Mouse (Mus musculus): ENCODE results near the gene Xlr5c. TPM values are rescaled to one million over a fixed set of nuclear protein-coding genes. Genes with fewer than 3 reads are reported as not detected.

The Xlr5c gene
- total RNA-seq (2023), result not detected

GRCm38 (mm10) chrX:73292876-73293275, at the start of gene Xlr5c, which contains the start of gene Xlr5a:
TSS of gene Xlr5c (minus strand) at chrX:73292976.
TSS of gene Xlr5a (minus strand) at chrX:73292976.

GRCm38 (mm10) chrX:73342483-73342895, 49.7 kb upstream of the Xlr5c start, which contains the start of gene Zfp275:
TSS of gene Zfp275 (plus strand) at chrX:73342621.

GRCm38 (mm10) chrX:73336740-73337139, 44.0 kb upstream of the Xlr5c start, which contains the start of gene Gm45015:
TSS of gene Gm45015 (minus strand) at chrX:73336840.

GRCm38 (mm10) chrX:73265270-73265669, 27.5 kb downstream of the Xlr5c start, which contains the start of gene Xlr3c:
TSS of gene Xlr3c (minus strand) at chrX:73265390.

GRCm38 (mm10) chrX:73242821-73243325, 49.9 kb downstream of the Xlr5c start, which contains the start of gene Xlr4c:
TSS of gene Xlr4c (minus strand) at chrX:73243130.

Other genes with a start within 250 kb of the Xlr5c start
- gene Pnma3, start 228.2 kb downstream of the Xlr5c start, total RNA-seq (2023), result not detected
- 1 to 10 TPM; 2.9 to 5.5 TPM for gene Xlr4a, start 210.5 kb downstream of the Xlr5c start, total RNA-seq (2023)
- gene Xlr3a, start 195.9 kb downstream of the Xlr5c start, total RNA-seq (2023), result not detected
- not detected for gene Gm14685, start 175.9 kb downstream of the Xlr5c start, total RNA-seq (2023)
- not detected for gene Xlr5b, start 144.2 kb downstream of the Xlr5c start, total RNA-seq (2023)
- not detected for gene DXBay18, start 143.5 kb downstream of the Xlr5c start, total RNA-seq (2023)
- not detected for gene Spin2d, start 116.0 kb downstream of the Xlr5c start, total RNA-seq (2023)
- 10 to 100 TPM in 1 of 2 experiments, 1 to 10 TPM in 1; 2.1 to 12.0 TPM for gene Xlr3b, start 100.8 kb downstream of the Xlr5c start, total RNA-seq (2023)
- 1 to 10 TPM; 5.7 to 7.0 TPM for gene Xlr4b, start 78.6 kb downstream of the Xlr5c start, total RNA-seq (2023)
- gene F8a, start 64.7 kb downstream of the Xlr5c start, total RNA-seq (2023), result 1 to 10 TPM; 6.2 to 7.9 TPM
- gene Xlr4c, start 49.8 kb downstream of the Xlr5c start, total RNA-seq (2023), result 1 to 10 TPM in 1 of 2 experiments, under 1 TPM in 1; 0.68 to 9.7 TPM
- gene Xlr3c, start 27.6 kb downstream of the Xlr5c start, total RNA-seq (2023), result not detected
- not detected for gene Xlr5a, start within 50 bp of the Xlr5c start, total RNA-seq (2023)
- gene Gm45015, start 43.9 kb upstream of the Xlr5c start, total RNA-seq (2023), result not detected
- 10 to 100 TPM; 12.1 to 16.7 TPM for gene Zfp275, start 49.6 kb upstream of the Xlr5c start, total RNA-seq (2023)
- not detected for gene Gm18336, start 105.8 kb upstream of the Xlr5c start, total RNA-seq (2023)
- not detected for gene Zfp92, start 118.1 kb upstream of the Xlr5c start, total RNA-seq (2023)
- gene Trex2, start 142.4 kb upstream of the Xlr5c start, total RNA-seq (2023), result not detected
- 10 to 100 TPM in 1 of 2 experiments, 1 to 10 TPM in 1; 9.9 to 12.1 TPM for gene Haus7, start 166.1 kb upstream of the Xlr5c start, total RNA-seq (2023)
- gene Bgn, start 190.6 kb upstream of the Xlr5c start, total RNA-seq (2023), result 1 to 10 TPM in 1 of 2 experiments, under 1 TPM in 1; 0.82 to 1.1 TPM
- not detected for gene Atp2b3, start 210.1 kb upstream of the Xlr5c start, total RNA-seq (2023)